Mouse (Mus musculus) layer of hippocampus, adult 8-10 months (tissue): ENCODE data around the gene Selplg. TPM values are rescaled to one million over a fixed set of nuclear protein-coding genes. Genes with fewer than 3 reads are reported as not detected.
A peak's percentile ranks its signal among the peaks of the same experiment; 100 is the strongest.

Experiments used
- DNase-seq, 2 experiments: peaks; one replicate each; pipeline ENCODE4 v3.0.0; 2022; ENCODE audit warnings: low spot score in 2 of 2
- total RNA-seq, 4 experiments: library from RNA; stranded (reverse); gene quantifications; 2 replicates each; pipeline ENCODE4 v1.2.4; 2022

Selplg gene
- total RNA-seq: 10 to 100 TPM; 27.3 to 84.9 (median 53.7) TPM

DNA sequence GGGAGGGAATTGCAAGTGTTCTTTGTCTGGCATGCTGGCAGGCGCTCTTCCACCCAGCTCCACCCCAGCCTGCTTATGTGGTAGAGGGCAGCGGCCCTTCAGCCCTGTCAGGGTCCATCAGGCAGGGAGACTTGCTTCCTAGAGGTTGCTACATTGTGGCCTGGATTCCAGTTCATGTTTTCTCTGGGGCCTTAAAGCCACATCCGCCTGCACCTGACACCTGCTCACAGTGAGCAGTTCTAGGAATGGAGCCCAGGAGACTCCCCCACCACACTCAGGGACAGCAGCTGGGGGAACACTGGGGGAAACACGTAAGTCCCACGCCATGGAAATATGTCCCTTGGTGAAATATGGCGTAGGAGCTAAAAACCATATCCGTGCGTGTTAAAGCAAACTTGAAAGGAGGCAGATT is at the start of gene Selplg:
Gene Selplg (minus strand): TSS at position 155 of the 412 bp plus-strand sequence.
- DNase-seq: no peak

DNA sequence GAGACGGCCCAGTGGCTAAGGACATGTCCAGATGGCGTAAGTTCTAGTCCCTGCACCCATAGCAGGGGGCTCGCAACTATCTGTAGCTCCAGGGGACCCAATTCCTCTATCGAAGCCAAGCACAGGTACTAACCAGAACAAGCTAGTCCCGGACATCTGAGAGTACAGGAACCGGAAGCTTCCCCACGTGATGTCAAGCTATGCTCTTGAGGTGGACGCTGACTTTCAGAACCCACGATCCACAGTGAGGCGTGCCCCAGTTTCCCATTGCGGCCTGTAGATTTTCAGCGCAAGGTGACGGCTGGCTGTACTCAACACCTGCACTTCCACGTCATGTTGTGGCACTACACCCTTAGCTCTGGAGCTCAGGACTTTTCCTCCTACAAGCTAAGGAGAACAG is 48.7 kb upstream of the Selplg start:
- DNase-seq: no peak

DNA sequence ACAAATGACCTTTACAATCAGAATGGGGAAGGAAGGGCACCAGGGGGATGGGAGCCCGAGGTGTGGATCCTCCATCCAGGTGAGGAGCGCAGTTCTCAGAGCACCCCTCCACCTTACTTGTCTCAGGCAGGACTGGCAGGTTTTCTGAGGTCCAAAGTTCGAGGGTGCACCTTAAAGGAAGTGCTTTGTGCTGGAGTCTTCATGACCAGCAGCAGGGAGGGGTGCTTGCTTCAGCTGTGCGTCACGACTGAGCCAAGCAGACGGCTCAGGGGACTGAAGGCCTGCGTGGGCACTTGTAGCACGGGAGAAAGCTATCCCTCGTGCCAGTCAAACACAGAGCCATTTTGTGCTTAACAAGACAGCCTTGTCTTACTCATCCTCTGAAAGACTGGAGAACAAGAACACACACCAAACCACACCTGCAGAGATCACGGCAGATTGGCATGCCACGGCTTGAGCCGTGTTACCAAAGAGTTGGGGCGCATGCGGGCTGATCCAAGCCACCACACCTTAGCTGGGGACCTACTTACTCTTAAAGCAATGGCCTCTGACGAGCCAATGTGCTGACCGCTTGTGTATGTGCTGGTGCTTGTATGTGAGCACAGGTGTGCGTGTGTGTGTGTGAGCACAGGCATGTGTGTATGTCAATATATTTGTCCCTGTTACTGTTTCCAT is 46.6 kb upstream of the Selplg start:
- DNase-seq: no peak

DNA sequence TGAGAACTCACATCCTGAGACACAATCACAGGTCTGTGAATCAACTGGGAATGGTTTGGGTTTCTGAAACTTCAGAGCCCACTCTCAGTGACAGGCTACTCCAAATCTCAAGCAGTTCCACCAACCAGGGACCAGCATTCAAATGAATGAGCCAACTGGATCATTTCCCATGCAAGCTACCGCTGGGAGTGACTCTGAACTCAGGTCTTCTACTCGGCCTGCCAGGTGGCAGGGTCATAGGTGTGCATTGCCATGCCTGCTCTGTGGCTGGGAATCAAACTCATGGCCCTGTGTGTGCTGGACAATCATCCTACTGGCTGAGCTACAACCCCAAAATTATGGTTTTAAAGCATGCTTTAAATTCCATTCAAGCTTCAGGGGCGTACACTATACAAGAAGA is 45.1 kb upstream of the Selplg start:
- DNase-seq: no peak

DNA sequence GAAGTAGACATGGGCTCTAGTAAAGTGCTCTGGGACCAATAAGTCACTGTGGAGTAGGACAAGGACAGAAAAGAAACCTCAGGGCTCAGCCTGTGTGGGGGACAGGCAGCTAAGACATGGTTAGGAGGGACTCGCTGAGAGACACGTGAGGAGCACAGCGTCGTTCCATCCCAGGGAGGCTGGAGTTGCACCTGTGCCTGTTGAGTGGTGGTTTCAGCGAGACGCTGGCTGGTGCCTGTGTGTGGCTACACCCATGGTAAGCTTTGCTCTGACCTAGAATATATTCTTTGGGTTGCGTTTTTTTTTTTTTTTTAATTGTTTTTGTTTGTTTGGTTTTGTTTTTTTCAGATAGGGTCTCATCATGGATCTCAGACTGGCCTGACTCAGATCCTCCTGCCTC is 43.7 kb upstream of the Selplg start:
- DNase-seq: no peak

DNA sequence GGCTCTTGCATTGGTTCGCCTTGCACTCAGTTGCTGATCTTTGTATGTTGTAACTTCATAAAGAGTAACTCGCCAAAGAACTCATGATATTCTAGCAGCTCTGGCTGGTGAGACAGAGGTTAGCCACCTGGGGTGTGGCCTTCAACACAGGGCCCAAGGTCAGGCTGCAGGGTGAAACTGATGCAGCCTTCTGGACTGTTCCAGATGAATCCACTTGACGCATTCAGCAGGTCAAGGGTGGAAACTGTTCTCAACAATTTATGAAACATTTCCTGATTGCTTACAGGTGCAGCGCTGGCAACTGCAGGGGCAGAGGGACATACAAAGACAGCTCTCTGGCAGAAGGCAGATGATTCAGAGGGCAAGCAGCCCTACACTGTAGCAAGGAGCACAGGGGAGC is 43.2 kb upstream of the Selplg start:
- no peak for DNase-seq

DNA sequence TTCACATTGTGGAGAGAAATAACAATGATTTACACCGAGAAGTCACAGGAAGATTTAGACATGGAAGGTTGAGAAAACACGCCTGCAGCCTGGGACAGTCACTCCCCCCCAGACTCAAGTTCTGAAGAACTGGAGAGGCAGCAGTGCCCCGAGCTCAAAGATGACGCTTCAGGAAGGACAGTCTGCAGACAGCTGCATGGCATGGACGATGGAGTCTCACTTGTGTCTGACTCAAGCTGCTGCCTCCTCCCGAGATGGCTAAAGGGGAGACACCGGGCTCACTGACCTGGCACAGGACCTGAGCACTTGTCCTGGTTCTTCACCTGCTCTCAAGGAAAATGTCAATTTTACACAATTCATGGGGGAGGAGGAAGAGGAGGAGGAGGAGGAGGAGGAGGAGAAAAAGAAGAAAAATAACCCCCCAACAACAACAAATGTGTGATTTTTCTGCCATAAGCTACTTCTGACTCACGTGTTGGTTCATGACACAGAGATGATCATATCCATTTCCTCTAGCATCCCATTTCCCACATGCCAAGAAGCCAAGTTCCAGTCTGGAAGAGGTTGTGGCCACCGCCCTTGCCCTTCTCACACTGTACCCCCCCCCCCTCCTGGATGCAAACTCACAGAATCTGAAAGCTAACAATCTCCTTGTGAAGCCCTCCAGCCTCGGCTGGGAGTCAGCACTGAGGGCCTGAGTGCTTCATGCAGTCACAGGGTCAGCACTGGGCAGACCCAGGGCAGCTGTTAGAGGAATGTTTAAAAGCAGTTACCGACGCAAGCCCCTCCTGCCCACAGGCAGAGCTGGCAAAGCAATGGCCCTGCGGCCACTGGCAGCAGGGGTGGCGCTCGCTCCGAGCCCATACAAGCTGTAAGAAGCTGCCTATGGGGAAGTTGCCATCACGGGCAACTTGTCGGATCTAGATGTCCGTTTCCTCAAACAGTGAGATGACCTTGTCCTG is 41.9 kb upstream of the Selplg start:
- DNase-seq: no peak

DNA sequence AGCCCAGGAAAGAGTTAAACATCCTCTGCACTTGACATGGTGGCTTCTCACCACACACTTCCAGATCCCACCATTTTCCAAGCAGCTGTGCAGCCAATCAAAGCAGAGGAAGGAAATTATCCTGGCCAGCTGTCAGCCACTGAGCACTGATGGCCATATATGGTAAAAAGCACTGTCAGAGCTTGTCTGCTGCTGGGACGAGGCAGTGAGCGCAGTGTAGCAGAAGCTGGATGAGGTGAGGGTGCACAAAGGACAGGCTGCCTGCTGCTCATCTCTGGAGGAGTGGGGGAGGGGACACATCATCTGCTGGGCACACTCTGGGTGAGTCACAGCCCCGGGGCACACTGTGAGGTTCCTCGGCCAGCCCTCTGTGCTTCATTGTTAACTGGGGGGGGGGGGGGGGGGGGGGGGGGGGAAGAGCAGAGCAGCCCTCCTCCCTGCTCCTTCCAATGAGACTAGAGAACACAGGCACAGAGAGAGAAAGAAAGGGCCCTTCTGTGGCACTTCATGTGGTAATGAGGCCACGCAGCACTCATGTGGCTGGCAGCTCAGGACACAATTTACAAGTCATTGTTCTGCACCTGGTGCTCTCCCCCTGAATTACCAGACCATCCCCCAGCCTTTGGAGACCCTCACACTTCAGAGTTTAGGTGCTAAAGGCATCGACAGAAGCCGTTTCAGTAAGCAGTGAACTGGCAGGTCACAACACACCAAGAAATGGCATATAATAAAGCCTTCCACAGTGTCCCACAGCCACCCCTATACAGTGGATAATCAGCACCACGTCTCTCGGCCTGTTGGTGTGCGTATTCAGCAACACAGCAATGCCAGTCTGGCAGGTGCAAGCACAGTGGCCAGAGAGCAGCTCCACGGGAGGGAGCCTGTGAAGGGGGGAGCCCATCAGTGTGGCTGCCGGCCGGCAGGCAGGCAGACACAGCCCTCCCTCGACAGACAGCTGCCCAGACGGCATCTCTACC is 40.8 kb upstream of the Selplg start:
- peak; percentile 65 to 83 for DNase-seq

DNA sequence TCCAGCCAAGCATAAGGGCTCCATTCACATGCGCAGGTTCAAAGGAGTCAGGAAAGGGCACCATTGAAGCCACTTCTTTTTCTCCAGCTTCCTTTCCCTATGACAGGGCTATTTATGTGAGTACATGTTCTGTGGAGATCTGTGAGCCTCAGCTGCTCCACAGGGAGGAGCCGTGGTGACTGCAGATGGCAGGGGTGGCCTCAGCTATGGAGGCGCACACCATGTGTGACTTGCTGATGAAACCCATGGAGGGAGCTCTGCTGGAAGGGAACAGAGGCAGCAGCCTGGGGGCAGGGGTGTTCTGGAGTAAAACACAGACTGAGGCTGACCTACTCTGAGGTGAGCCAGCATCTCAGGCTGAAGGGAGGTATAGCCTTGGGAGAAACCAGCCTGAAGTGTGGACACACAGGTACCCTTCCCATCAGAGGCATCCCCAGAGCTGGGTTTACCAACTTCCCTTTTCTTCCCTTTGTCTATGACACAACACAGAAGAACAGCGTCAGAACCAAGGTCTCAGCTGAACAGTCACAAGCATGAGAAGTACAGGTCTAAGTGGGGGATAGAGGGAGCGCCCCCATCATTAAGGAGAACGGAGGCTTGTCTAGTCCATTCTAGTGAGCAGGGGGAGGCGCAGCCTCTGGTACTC is 39.6 kb upstream of the Selplg start:
- peak; percentile 60 to 72 for DNase-seq

DNA sequence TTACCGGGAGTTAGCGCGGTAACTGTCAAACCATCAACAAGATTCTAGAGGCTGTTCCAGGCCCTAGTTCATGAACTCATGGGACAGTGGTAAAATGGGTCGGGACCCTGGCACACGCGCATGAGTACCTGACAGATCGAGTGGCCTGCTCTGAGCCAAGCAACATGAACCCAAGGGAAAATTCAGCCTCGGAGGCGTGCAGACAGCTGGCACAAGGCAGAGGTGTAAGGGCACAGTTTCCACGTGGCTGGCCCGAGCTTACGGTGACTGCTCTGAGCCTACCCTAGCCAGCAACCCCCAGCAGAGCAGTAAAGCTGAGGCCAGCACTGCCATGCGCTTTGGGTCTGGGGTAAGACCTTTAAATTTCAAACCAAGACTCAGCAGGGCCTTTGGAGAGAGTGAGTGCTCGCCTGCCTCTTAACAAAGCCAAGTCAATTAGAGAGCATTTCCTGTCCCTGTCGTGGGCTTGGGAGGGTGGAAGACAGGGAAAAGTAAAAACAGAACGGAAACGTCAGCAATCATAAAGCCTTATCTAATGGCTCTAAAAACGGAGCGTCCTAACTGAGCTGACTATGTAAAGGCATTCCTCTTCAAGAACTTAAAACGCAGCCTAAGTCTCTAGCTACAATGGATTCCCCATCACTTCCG is 38.1 kb upstream of the Selplg start:
- no peak for DNase-seq

DNA sequence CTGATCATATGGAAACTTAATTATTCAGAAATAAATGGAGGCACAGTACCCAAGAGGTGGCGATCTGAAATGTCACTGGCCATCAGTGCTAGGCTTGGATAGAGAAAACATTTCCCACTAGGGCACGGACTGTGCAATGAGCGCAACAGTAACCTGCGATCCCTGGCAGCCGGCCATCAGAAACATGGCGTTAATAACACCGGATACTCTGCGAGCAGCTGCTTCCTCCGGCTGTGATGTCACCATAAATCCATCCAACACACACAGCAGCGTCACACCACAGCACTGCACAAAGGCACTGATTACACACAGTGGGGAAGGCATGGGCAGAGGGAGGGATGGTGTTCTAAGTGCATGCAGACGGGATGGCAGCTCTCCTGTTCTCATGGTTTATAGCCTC is 36.7 kb upstream of the Selplg start:
- DNase-seq: no peak

DNA sequence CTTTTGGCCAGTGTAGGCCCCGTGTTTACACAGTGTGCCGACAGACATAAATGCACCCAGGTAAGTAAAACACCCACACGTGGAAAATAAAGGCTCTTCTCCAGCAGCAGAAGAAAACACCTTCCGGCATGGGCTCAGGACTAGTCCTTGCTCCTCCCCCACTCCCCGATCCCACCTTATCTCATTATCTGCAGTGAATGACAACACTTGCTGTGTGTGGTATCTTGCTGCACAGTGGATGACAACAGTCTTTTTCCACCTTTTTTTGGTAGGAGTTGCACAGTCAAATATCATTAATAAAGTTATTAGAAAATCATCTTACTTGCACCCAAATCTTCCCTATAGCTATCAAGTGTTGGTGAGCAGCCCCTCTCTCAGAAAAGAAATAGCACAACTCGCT is 32.5 kb upstream of the Selplg start:
- DNase-seq: no peak

DNA sequence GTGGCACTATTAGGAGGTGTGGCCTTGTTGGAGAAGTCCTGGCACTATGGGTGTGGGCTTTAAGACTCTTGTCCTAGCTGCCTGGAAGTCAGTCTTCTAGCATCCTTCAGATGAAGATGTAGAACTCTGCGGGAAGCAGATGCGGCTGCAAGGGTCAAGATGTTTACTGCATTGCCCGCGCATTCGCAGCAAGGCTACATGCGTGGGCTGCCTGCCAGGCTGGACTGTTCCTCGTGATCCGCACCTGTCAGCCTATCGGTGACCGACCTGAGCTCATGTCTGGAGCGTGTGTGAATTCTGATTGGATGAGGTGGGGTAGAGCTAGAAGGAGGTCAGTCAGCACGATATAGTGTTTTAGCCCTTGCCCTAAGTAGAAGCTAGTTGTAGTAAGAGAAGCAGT is 31.6 kb upstream of the Selplg start:
- DNase-seq: no peak

DNA sequence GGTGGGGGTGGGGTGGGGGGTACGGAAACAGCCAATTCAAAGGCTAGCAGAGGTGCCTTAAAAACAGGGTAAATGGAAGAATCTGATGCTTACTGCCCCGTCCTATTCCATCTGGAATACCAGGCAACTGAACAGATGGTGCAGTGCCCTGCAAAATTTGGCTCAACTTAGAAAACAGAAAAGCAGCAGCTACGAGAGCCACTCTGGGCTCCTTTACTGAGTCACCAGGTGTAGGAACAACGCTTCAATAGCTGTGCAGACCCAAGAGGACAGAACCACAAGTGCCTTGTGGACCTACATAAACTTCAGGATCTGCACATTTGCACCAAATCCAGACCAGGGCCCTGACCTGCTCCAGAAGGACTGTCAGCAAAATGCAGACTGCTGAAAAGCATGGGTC is 30.0 kb upstream of the Selplg start:
- peak in 1 of 2 experiments; percentile 54 for DNase-seq

DNA sequence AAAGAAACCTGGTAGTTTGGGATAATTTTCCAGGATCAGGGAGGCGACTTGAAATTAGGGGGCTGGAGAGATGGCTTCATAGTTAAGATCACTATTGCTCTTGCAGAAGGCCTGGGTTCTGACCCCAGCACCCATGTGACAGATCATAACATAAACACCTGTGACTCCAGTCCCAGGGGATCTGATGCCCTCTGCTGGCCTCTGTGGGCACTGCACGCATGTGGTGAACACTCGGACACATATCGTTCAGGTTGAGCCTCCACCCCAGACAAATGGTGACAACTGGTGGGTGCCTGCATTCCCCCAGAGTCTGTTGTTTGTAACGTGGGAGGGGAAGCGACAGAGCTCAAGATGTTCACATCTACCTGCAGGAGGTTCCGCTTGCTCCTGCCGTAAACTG is 28.9 kb upstream of the Selplg start:
- DNase-seq: no peak

DNA sequence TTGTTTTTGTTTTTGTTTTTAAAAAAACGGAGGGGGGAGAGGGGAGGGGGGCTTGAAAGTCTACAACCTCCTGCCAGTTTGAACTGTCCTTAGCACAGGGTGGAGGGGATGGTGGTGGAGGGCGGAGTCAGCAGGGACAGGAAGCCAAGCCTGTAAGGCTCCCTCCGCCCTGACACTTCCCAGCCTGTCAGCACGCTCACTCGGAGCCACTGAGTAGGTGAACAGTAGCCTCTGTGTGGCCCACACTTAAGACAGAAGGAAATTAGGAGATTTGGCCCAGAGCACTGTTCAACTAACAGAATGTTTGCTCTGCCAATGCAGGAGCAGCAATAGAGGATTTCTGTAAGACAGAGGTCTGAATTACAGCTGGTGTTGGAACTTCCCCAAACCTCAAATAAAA is 26.5 kb upstream of the Selplg start:
- no peak for DNase-seq

DNA sequence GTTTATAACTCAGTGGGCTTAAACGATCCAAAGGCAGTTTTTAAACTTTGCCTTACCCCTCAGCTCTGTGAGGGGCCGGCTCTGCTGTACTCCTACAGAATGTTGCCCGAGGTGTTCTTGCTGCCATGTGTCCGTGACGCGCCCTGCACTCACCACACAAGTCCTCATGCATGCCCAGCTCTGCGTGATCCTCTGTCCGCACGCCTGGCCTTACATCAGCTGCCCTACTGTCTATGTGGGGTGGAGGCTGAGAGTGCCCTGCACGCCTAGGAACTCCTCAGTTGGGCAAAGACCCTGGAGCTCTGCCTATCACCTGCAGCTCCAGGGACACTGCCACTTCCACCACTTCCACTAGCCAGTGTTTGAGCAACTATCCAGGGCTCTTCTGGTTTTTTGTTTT is 26.1 kb upstream of the Selplg start:
- no peak for DNase-seq

DNA sequence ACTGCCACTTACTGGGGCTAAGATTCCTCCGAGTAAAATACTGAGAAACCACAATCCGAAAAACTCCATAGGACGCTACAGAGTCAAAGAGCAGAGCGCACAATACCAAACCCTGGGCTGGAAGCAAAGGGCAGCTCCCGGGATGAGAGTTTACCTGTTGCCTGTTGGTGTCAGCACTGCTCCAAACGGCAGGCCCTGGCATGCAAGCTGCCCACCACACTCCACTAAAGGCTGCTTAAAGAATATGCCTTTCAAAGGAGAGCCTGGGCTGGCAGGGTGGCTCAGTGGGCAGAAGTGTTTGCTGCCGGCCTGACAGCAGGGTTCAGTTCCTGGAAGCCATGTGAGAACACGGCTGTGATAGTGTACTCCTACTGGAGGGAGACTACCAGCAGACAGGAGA is 25.2 kb upstream of the Selplg start:
- DNase-seq: no peak

DNA sequence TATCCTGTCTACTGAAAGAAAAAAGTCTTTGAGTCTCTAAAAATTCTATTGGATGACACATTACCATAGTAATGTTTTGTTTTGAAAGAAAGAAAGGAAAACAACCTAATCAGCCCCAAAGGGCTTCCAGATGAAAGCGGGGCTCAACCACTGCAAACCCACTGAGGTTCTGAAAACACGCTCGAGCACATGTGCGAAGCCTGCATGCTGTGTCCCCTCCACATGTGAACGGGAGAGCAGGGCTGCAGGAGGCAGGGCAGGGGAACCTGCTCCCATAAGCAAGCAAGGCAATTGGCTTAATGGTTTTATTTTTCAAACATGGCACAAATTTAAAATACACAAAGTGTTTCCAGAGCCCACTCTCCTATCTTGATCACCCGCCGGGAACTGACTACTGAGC is 24.2 kb upstream of the Selplg start:
- DNase-seq: no peak

DNA sequence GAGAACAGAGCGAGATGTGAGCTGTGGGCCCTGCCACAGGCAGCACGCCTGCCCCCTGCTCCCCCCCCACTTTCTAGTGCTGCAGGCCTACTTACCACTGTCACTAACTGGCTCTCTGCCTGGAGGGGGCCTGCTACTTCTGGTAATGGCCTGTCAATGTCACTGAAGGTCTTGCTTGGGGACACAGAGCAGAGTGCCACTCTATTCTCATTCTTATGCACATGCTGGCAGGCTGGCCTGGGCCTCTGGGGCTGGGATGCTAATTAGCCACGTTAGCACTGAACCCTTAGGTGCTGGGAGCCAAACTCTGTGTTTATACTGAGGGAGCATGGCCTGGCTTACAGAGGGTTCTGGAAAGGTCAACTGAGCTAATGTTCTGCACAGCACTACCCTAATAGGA is 23.3 kb upstream of the Selplg start:
- no peak for DNase-seq

DNA sequence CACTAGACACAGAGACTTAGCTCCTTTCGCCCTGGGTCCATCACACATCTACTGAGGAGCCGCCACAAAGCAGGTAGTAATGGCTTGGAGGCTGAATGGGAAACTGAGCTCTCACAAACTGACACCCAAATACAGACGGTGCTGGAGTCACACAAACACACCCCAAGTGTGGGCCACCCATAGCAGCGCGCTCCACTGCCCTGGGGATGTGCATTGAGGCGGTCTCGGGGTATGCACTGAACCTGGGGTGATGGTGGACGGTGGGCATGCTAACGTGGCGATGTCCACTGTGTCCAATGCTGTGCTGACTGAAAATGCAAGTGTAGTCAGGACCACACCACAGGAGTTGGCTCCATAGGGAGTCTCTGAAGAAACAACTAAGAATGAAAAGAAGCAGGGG is 22.7 kb upstream of the Selplg start:
- no peak for DNase-seq
